ENCODE assay signal across 19 mouse cellular contexts in genomic region chr9:121426902-121427301, GRCm38 (mm10).
DNase-seq lines count a peak whose midpoint lies in the region; ATAC-seq and TF ChIP-seq lines count a peak whose summit lies in the region.
"Had no signal": no experiment of that assay in that cellular context is flagged by ENCODE, and none has a peak within 500 bp of the region (broad histone marks: within the 10 kb centered on the region; RNA-seq: fewer than 3 reads in every experiment).

No protein-coding gene starts in this region.

- no peak for TF ChIP-seq CTCF in G1E (IDR thresholded peaks at IDR 0.05; ENCODE audit: low read depth, low read length)
- no peak for TF ChIP-seq CTCF in liver, embryonic 14.5 days (IDR thresholded peaks at IDR 0.05; ENCODE audit: low read depth)

- 81% methylated on average over 5 of the region's 5 CpGs for WGBS in heart, embryonic 13.5 days
- 51% methylated on average over 5 of the region's 5 CpGs for WGBS in liver, embryonic 14.5 days (ENCODE audit: insufficient replicate concordance)

- no peaks in the 10 kb centered on the region for H3K27me3 ChIP-seq in heart, embryonic 13.5 days (replicated peaks)
- no peaks in the 10 kb centered on the region for H3K27me3 ChIP-seq in G1E (ENCODE audit: insufficient read depth, low read length)
- H3K27me3 ChIP-seq in liver, embryonic 14.5 days (ENCODE audit: control insufficient read depth, insufficient read depth, low read length) = no peaks in the 10 kb centered on the region
- H3K27me3 ChIP-seq: embryonic facial prominence, embryonic 13.5 days; limb, embryonic 13.5 days; neural tube, embryonic 12.5 days; stomach, embryonic 15.5 days had no signal

- peak overlapping the region; percentile 37 for H3K27ac ChIP-seq in heart, embryonic 13.5 days (replicated peaks)
- H3K27ac ChIP-seq in liver, embryonic 14.5 days = peak overlapping the region; percentile 98
- H3K27ac ChIP-seq: embryonic facial prominence, embryonic 13.5 days; limb, embryonic 13.5 days; neural tube, embryonic 12.5 days; stomach, embryonic 15.5 days had no signal

- no peaks in the 10 kb centered on the region for H3K9me3 ChIP-seq in heart, embryonic 13.5 days
- H3K9me3 ChIP-seq in G1E (replicated peaks) = no peaks in the 10 kb centered on the region
- no peaks in the 10 kb centered on the region for H3K9me3 ChIP-seq in liver, embryonic 14.5 days (ENCODE audit: control insufficient read depth, low read length)
- H3K9me3 ChIP-seq: embryonic facial prominence, embryonic 13.5 days; limb, embryonic 13.5 days; neural tube, embryonic 12.5 days; stomach, embryonic 15.5 days had no signal

- intact Hi-C loops in heart, postnatal 25 days (cut with DNase I) = loop anchor here (5.0 kb wide), 1 partner anchor 35 kb away; no protein-coding TSS in a partner anchor

- ATAC-seq in heart, embryonic 13.5 days (ENCODE audit: extremely low read depth, insufficient number of reproducible peaks, low FRiP score, low TSS enrichment) = no peak
- peak; percentile 17; the same call in 1 of the 2 replicates for ATAC-seq in G1E (ENCODE audit: extremely low read depth, insufficient number of reproducible peaks, low FRiP score, poor library complexity, severe bottlenecking)
- ATAC-seq in liver, embryonic 14.5 days (ENCODE audit: insufficient read depth) = peak; percentile 31; the same call in 1 of the 2 replicates
- ATAC-seq: midbrain, embryonic 16.5 days had no signal

- no peak overlapping the region for H3K4me2 ChIP-seq in heart, embryonic 13.5 days
- H3K4me2 ChIP-seq in liver, embryonic 14.5 days (ENCODE audit: low read depth) = peak overlapping the region; percentile 74
- H3K4me2 ChIP-seq: embryonic facial prominence, embryonic 13.5 days; limb, embryonic 13.5 days; neural tube, embryonic 12.5 days; stomach, embryonic 15.5 days had no signal

- 0 out of 2 replicates have a peak, but pooled peaks cover under 1% of the 10 kb centered on the region for H3K36me3 ChIP-seq in heart, embryonic 13.5 days
- peaks cover 28% of the 10 kb centered on the region for H3K36me3 ChIP-seq in G1E (replicated peaks)
- H3K36me3 ChIP-seq in liver, embryonic 14.5 days (replicated peaks; ENCODE audit: control insufficient read depth, insufficient read depth, low read depth) = no peaks in the 10 kb centered on the region
- H3K36me3 ChIP-seq: embryonic facial prominence, embryonic 13.5 days; limb, embryonic 13.5 days; stomach, embryonic 15.5 days had no signal

- no peak for TF ChIP-seq EP300 in liver, embryonic 14.5 days (IDR thresholded peaks at IDR 0.05; ENCODE audit: low read depth)

- no peak overlapping the region for H3K4me3 ChIP-seq in heart, embryonic 13.5 days
- H3K4me3 ChIP-seq in G1E (ENCODE audit: low read depth, low read length) = no peak overlapping the region; the same call in 1 of the 2 replicates
- no peak overlapping the region; a peak in 1 of 4 replicates for H3K4me3 ChIP-seq in liver, embryonic 14.5 days (ENCODE audit: insufficient read depth in 1 of 2, low read depth in 2 of 2, low read length in 2 of 2)
- H3K4me3 ChIP-seq: embryonic facial prominence, embryonic 13.5 days; limb, embryonic 13.5 days; neural tube, embryonic 12.5 days; stomach, embryonic 15.5 days had no signal

- DNase-seq in cerebellum, adult 11-12 months = peak; percentile 48
- no peak for DNase-seq in cerebellum, adult 9-11 months
- no peak for DNase-seq in heart, postnatal 25 days (ENCODE audit: low spot score)
- no peak for DNase-seq in G1E (ENCODE audit: low spot score)
- DNase-seq in liver, embryonic 14.5 days (ENCODE audit: low read depth in 3 of 3, low spot score in 3 of 3) = no peak
- no peak for DNase-seq in lung, postnatal 14 days
- DNase-seq in natural killer cell, adult 2 months (ENCODE audit: low spot score in 2 of 2) = no peak
- DNase-seq: adrenal gland, adult 2 months; cerebellum, adult 11 months; gastrocnemius, postnatal 14 days; heart, postnatal 4 days; kidney, adult 2 months; kidney, postnatal 25 days had no signal

- H3K4me1 ChIP-seq in heart, embryonic 13.5 days = peaks cover 69% of the 10 kb centered on the region
- H3K4me1 ChIP-seq in G1E (ENCODE audit: insufficient read depth, low read depth, low read length) = peaks cover 71% of the 10 kb centered on the region
- H3K4me1 ChIP-seq in liver, embryonic 14.5 days (replicated peaks; ENCODE audit: control insufficient read depth in 2 of 2, insufficient read depth in 2 of 2, low read length in 1 of 2) = peaks cover 43 to 46% of the 10 kb centered on the region in 2 experiments

- no peak overlapping the region for H3K9ac ChIP-seq in heart, embryonic 13.5 days
- peak overlapping the region; percentile 66 for H3K9ac ChIP-seq in liver, embryonic 14.5 days (replicated peaks)
- H3K9ac ChIP-seq: embryonic facial prominence, embryonic 13.5 days; limb, embryonic 13.5 days; neural tube, embryonic 12.5 days; stomach, embryonic 15.5 days had no signal
